Mouse (Mus musculus) thymus, postnatal 14 days (tissue): ENCODE data around the gene Gm45140.
"Not testable (repeated sequence)": the region's sequence is repeated elsewhere in the genome, so short reads cannot be mapped to it uniquely, and the experiment has no call there.

ENCODE experiments used
- DNase-seq: peaks from one replicate; pipeline ENCODE4 v3.0.0; 2021

The Gm45140 gene

DNA sequence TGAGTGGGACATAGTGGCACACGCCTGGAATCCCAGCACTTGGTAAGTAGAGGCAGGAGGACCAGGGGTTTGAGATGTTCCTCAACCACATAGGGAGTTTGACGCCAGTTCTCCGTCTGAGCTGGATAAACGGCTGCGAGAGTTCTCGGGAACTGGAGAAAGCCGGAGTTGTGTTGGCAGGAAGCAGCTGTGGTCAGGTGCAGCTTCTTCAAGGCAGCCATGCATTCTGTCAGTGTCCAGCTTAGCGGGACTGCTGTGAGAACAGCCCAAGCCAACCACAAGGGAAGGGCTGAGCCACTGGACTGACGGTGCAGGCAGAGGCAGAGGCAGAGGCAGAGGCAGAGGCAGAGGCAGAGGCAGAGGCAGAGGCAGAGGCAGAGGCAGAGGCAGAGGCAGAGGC lies 60.7 kb downstream of the Gm45140 start:
- DNase-seq, result no peak

DNA sequence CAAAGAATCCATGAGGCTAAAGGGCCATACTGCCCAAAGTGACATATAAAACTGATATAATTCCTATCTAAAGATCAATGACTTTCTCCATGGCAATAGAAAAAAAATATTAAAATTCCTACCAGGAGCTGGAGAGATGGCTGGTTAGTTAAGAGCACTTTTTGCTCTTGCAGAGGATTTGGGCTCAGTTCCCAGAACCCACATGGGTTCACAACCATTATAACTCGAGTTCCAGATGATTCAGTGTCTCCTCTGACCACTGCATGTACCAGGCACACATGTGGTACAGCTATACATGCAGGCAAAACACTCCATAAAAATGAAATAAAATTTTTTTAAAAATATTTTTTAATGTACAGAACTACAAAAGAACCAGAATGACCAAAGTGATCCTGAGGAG lies 61.1 kb downstream of the Gm45140 start:
- no peak for DNase-seq

DNA sequence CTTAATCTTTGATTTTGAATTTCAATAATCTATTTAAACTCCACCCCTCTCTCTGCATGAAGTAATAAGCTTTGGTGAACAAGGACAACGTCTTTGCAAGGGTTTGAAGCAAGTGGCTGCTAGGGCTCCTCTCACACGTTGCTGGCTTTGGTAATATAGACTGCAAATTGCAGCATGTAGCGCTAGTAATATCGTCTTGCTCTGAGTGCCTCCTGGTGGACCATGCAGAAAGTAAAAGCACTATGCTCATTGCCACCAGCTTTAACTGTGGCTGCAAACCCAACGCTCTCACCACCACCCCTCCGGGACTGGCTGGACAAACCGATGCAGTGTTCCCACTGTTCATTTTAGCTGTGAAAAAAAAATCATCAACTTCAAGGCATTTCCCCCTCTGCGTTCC lies 65.0 kb downstream of the Gm45140 start:
- no peak for DNase-seq

GRCm38 (mm10) chr6:87764296-87764695 lies 71.3 kb downstream of the Gm45140 start:
- DNase-seq, result not testable (repeated sequence)

GRCm38 (mm10) chr6:87763376-87764280 lies 72.0 kb downstream of the Gm45140 start:
- DNase-seq, result peak; percentile 28

DNA sequence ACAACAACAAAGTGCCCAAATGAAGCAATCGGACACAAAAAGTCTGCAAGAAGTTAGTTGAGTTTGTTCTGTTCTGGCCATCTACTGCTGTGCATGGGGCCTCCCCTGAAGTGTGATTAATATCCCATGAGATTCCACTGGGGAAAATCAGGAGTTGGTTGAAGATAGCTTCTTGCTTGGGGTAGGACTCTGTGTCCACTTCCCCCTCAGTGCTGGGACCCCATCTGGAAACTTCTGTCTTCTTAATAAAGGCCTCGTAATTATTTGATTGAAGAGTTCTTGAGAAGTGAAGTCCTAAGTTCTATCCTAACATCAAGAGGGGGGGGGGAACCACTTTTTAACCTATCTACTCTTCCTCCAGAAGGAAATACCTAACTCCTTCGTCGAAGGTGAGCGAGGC lies 73.4 kb downstream of the Gm45140 start:
- no peak for DNase-seq

GRCm38 (mm10) chr6:87759850-87760249 lies 75.7 kb downstream of the Gm45140 start:
- DNase-seq, result no peak

GRCm38 (mm10) chr6:87759404-87759803 lies 76.2 kb downstream of the Gm45140 start:
- no peak for DNase-seq

- DNase-seq, result no peak
Observed at GRCm38 (mm10) chr6:87756896-87757295, 78.7 kb downstream of the Gm45140 start.

DNA sequence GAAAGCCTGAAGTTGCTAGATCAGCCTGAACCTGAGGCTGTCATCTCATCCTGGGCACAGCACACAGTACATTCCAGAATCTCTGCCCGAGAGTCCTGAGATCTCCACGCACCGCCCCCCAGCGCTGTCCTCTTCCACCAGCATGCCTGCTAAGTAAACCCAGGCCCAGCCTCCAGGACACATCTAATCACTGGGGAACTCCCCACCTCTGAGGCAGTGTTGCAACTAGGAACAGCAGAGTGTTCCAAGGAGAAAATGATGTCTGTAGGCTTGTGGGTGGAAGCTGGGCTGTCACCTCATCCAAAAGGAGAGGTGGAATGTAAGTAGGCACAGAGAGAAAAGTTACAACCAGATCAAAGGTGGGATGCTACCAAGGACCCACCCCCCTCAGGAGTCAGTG lies 80.4 kb downstream of the Gm45140 start:
- DNase-seq, result no peak

DNA sequence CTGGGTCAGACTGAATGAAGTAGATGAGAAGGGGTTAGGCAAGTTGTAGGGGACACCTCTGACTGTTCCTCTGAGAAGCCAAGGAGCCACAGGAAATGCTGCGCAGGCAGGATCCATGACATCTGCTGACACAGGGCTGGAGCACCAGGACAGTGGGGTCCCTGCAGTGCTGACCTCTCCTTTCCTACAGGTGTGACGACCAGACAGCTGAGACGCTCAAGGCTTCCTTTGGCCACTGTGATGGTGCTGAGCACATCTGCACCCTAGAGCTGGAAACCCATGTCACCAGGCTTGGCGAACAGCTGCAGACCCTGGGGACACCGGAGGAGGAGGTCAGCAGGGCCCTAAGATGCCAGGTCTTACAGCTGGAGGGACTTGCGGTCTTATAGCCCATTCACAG lies 84.0 kb downstream of the Gm45140 start:
- DNase-seq, result no peak

DNA sequence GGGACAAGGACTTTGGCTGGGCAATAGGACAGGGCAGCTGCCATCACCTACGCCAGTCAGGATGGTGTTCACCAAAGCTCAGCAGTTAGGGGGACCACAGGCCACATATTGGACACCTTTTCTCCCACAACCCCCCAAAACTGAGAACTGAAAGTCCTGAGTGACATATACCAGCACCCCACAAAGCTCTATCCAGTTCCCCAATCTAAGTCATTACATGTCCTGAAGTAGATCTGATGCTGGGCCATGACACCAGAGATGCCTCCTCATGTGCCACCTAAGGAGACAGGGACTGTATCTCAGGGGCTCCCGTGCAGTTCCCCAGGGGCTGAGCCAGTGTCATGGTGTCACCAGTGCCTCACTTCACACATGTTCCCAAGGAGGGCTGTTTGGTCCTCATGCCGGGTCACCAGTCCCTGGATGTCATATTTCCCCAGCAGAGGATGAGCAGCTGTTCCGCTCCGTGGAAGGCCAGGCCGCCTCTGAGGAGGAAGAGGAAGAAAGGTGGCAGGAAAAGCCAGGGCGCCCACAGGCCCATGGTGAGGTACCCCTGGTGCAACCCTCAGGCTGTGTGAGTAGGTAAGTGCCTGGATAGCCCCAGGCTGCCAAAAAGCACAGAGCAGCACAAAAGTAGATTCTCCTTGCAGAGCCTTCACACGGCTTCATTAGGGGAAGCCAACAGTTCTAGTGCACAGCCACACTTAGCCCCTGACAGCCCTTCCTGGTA lies 85.2 kb downstream of the Gm45140 start:
- no peak for DNase-seq

DNA sequence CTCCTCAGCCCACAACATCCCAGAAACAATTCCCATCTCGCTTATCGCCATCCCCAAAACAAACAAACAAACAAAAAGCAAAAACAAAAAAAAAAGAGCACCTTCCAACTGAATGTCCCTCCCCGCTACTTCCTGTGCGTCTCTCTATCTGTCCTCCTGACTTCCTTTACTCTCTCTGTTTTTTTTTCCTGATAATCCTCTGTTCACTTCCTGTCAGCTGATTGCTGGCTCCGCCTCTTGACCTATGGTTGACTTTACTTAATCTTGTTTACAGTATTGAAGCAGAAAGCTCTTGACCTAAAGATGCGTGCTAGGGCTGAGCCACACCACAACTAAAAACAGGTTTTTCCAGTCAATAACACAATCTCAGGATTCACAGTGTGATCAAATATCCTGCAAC lies 87.1 kb downstream of the Gm45140 start:
- no peak for DNase-seq

DNA sequence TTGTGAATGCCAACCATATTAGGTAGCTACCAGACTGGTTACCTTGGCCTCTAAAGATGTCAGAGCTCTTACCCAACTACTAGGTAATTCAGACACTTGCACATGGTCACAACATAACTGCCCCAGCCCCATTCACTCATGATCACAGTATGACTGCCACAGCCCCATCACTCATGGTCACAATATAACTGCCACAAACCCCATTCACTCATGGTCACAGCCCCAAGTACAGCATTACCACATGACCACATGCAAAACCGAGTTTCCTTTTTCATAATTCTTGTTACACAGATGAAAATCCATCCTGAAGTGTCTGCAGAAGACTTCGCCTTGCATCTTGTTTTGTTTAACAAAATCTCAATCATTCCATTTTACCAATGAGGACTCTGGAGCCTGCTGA lies 87.5 kb downstream of the Gm45140 start:
- DNase-seq, result no peak

GRCm38 (mm10) chr6:87746849-87747248 lies 88.7 kb downstream of the Gm45140 start:
- DNase-seq, result no peak

- DNase-seq, result no peak
Observed at GRCm38 (mm10) chr6:87746059-87746458, 89.5 kb downstream of the Gm45140 start.

GRCm38 (mm10) chr6:87745301-87745700 lies 90.3 kb downstream of the Gm45140 start:
- no peak for DNase-seq

- no peak for DNase-seq
Observed at GRCm38 (mm10) chr6:87744632-87745031, 91.0 kb downstream of the Gm45140 start.

GRCm38 (mm10) chr6:87743281-87743680 lies 92.3 kb downstream of the Gm45140 start:
- no peak for DNase-seq

- peak; percentile 19 for DNase-seq
Observed at GRCm38 (mm10) chr6:87742804-87743203, 92.8 kb downstream of the Gm45140 start.

GRCm38 (mm10) chr6:87741978-87742377 lies 93.6 kb downstream of the Gm45140 start:
- no peak for DNase-seq

DNA sequence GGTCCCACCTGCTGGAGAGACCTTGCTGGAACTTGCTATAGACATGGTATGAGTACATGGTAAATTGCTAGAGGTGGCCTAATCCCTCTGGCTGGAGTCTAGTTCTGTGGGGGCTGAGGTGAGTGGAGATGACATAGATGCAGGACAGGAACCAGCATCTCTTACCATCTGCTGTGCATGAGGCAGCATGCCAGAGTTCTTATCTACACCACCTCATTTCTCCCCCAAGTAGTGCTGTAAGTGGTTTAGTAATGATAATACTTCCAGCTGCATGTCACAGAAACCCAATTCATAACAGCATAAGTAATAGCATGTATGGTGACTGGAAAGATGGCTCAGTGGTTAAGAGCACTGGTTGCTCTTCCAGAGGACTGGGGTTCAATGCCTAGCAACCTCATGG lies 95.1 kb downstream of the Gm45140 start:
- DNase-seq, result no peak

GRCm38 (mm10) chr6:87739898-87740297 lies 95.7 kb downstream of the Gm45140 start:
- DNase-seq, result no peak
